ENCODE assay signal across 10 mouse cellular contexts in the genomic region with DNA sequence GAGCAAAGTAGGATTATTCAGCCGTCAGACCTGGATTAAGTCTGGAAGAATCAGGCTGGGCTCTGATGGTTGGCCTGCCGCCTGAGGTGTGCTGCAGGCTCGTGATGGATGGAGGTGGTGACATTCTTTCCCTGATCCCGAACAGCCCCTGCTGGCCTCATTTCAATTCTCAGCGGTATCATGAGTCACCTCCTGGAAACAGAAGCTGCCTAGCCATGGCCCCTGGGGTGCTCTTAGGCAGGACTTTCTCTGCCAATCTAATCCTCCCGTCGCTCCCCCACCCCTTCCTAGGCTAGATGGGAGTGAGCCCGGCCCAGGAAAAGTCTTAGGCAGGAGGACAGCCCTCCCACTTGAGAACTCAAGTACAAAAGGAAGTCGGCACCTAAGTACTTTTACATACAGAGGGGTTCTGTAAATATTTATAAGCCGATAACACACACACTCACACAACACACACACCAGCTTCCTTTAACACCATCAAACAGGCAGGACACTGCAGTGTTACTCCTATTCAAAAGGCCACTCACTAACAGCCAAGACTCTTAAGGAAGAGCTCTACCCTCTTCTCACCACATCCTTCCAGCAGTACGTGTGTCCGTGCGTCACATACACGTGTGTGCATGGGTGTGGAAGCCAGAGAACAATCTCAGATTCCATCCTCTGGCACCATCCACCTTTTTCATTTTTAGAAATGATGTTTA.
DNase-seq lines count a peak whose midpoint lies in the region; ATAC-seq lines count a peak whose summit lies in the region.
"Had no signal": no experiment of that assay in that cellular context is flagged by ENCODE, and none has a peak within 500 bp of the region (broad histone marks: within the 10 kb centered on the region; RNA-seq: fewer than 3 reads in every experiment).

No protein-coding gene starts in this region.

- no peaks in the 10 kb centered on the region for H3K9me3 ChIP-seq in hindbrain, embryonic 12.5 days (replicated peaks)
- H3K9me3 ChIP-seq in hindbrain, embryonic 14.5 days (ENCODE audit: control insufficient read depth, low read length), result no peaks in the 10 kb centered on the region
- H3K9me3 ChIP-seq in heart, embryonic 13.5 days, result peaks cover 2% of the 10 kb centered on the region; the same call in 1 of the 2 replicates
- no peaks in the 10 kb centered on the region for H3K9me3 ChIP-seq in neural tube, embryonic 15.5 days (replicated peaks)

- no peaks in the 10 kb centered on the region for H3K27me3 ChIP-seq in hindbrain, embryonic 12.5 days
- H3K27me3 ChIP-seq in hindbrain, embryonic 14.5 days (ENCODE audit: control insufficient read depth, insufficient read depth, low read length), result no peaks in the 10 kb centered on the region
- H3K27me3 ChIP-seq in heart, embryonic 13.5 days (replicated peaks), result peaks cover 10% of the 10 kb centered on the region; the same call in 1 of the 2 replicates
- no peaks in the 10 kb centered on the region for H3K27me3 ChIP-seq in neural tube, embryonic 15.5 days (replicated peaks)
- H3K27me3 ChIP-seq: CH12.LX had no signal

- 0 out of 2 replicates have a peak overlapping the region, but pooled peaks have one; percentile 20 for H3K4me2 ChIP-seq in hindbrain, embryonic 12.5 days (replicated peaks)
- H3K4me2 ChIP-seq in hindbrain, embryonic 14.5 days (replicated peaks), result no peak overlapping the region
- peak overlapping the region; percentile 46 for H3K4me2 ChIP-seq in heart, embryonic 13.5 days
- H3K4me2 ChIP-seq in neural tube, embryonic 15.5 days, result peak overlapping the region; percentile 13; the same call in 1 of the 2 replicates

- no peak overlapping the region for H3K9ac ChIP-seq in hindbrain, embryonic 12.5 days
- H3K9ac ChIP-seq in hindbrain, embryonic 14.5 days, result no peak overlapping the region
- peak overlapping the region; percentile 50; the same call in 1 of the 2 replicates for H3K9ac ChIP-seq in heart, embryonic 13.5 days
- H3K9ac ChIP-seq in neural tube, embryonic 15.5 days (replicated peaks), result no peak overlapping the region

- 28% methylated on average over 14 of the region's 14 CpGs for WGBS in hindbrain, embryonic 12.5 days
- WGBS in hindbrain, embryonic 14.5 days, result 25% methylated on average over 14 of the region's 14 CpGs
- 11% methylated on average over 14 of the region's 14 CpGs for WGBS in heart, embryonic 13.5 days
- 28% methylated on average over 14 of the region's 14 CpGs for WGBS in neural tube, embryonic 15.5 days

- ATAC-seq in hindbrain, embryonic 12.5 days (ENCODE audit: low FRiP score), result no peak
- ATAC-seq in hindbrain, embryonic 14.5 days (ENCODE audit: low FRiP score), result no peak; the same call in 1 of the 2 replicates
- peak; percentile 51 for ATAC-seq in heart, embryonic 13.5 days (ENCODE audit: extremely low read depth, insufficient number of reproducible peaks, low FRiP score, low TSS enrichment)
- peak; percentile 22; the same call in 1 of the 2 replicates for ATAC-seq in neural tube, embryonic 15.5 days (ENCODE audit: low FRiP score)

- H3K27ac ChIP-seq in hindbrain, embryonic 12.5 days, result no peak overlapping the region
- no peak overlapping the region; the same call in 1 of the 2 replicates for H3K27ac ChIP-seq in hindbrain, embryonic 14.5 days
- peak overlapping the region; percentile 48 for H3K27ac ChIP-seq in heart, embryonic 13.5 days (replicated peaks)
- H3K27ac ChIP-seq in neural tube, embryonic 15.5 days (replicated peaks), result no peak overlapping the region

- H3K4me1 ChIP-seq in hindbrain, embryonic 12.5 days, result peaks cover 50% of the 10 kb centered on the region
- peaks cover 31% of the 10 kb centered on the region for H3K4me1 ChIP-seq in hindbrain, embryonic 14.5 days (replicated peaks; ENCODE audit: control insufficient read depth, insufficient read depth, low read length)
- H3K4me1 ChIP-seq in heart, embryonic 13.5 days, result peaks cover 62% of the 10 kb centered on the region
- H3K4me1 ChIP-seq in neural tube, embryonic 15.5 days, result peaks cover 50% of the 10 kb centered on the region

- no peak for DNase-seq in hindbrain, embryonic 14.5 days (ENCODE audit: low spot score)
- DNase-seq in cerebellum, postnatal 14 days, result peak; percentile 78 to 86
- peak; percentile 66 for DNase-seq in kidney, postnatal 14 days
- no peak for DNase-seq in left cerebral cortex, adult 11 months (ENCODE audit: low spot score)
- no peak for DNase-seq in right cerebral cortex, adult 18-20 months

- H3K4me3 ChIP-seq in hindbrain, embryonic 12.5 days, result no peak overlapping the region
- H3K4me3 ChIP-seq in hindbrain, embryonic 14.5 days (replicated peaks; ENCODE audit: low read length), result no peak overlapping the region
- H3K4me3 ChIP-seq in heart, embryonic 13.5 days, result no peak overlapping the region
- H3K4me3 ChIP-seq in neural tube, embryonic 15.5 days (replicated peaks), result no peak overlapping the region
- H3K4me3 ChIP-seq: erythroblast, embryonic 14.5 days had no signal

- peaks cover 4% of the 10 kb centered on the region; the same call in 1 of the 2 replicates for H3K36me3 ChIP-seq in hindbrain, embryonic 12.5 days
- no peaks in the 10 kb centered on the region for H3K36me3 ChIP-seq in hindbrain, embryonic 14.5 days (replicated peaks; ENCODE audit: control insufficient read depth, insufficient read depth)
- H3K36me3 ChIP-seq in heart, embryonic 13.5 days, result no peaks in the 10 kb centered on the region; the same call in 1 of the 2 replicates
- no peaks in the 10 kb centered on the region for H3K36me3 ChIP-seq in neural tube, embryonic 15.5 days

Comparison
In these comparisons a context has a peak if more than half of its experiments do, and no peak if none do; other contexts are left out.
1. ATAC-seq: peak in heart, embryonic 13.5 days (single experiment) and neural tube, embryonic 15.5 days (single experiment); none in hindbrain, embryonic 12.5 days (single experiment) and hindbrain, embryonic 14.5 days (single experiment).
2. DNase-seq: peak in cerebellum, postnatal 14 days (2 of 2) and kidney, postnatal 14 days (single experiment); none in hindbrain, embryonic 14.5 days (single experiment), left cerebral cortex, adult 11 months (single experiment) and right cerebral cortex, adult 18-20 months (single experiment).